Mouse (Mus musculus) T-helper 2 cell (primary cell): ENCODE results near the gene Glis3.

ENCODE experiments used
- in situ Hi-C: fragments of 300-600 bp; cut with MboI, MseI; formaldehyde crosslinking; loops from one replicate; pipeline ENCODE4 v1.15.1; 2025; ENCODE audit warnings: high pct_unique_total_duplicates

Glis3 gene

GRCm38 (mm10) chr19:28265776-28266175 is 414.1 kb downstream of the Glis3 start:
- in situ Hi-C loops, result no loop called here

- in situ Hi-C loops, result no loop called here
Measured at GRCm38 (mm10) chr19:28258907-28259675, 420.8 kb downstream of the Glis3 start.

DNA sequence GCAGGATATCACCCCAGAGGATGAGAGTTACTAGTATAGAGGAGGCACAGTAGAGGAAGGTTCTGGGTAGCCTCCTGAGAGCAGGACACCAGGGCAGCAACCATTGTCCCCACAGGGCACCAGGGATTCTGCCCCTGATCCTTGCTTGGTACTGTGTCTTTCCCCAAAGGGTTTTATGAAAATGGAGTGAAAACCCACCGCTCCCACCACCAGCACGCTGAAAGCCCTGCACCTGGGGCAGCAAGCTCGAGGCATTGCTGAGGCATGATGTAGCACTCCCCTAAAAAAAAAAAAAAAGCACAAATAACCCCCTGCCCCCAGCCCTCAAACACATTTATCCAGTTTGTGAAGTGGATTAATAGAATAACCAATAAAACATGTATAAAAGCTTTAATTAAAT is 421.4 kb downstream of the Glis3 start:
- in situ Hi-C loops, result no loop called here

DNA sequence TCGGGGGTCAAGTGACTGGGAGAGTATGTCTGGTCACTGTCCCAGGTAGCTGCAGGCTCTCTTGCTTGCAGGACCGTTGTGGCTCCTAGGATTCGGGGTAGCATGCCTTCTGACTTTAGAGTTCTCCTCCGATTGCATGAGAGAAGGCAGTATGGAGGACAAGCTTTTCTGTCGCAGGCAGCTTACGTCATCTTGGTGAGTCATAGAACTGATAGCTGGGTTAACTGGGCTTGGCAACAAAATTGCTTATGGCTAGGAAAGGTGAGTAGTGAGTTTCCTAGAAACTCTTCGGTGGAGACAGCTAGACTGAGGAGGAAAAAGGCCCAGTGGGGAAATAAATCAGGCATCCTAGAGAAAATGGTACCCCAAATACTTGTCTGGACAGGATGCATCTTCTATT is 432.5 kb downstream of the Glis3 start:
- in situ Hi-C loops, result no loop called here

DNA sequence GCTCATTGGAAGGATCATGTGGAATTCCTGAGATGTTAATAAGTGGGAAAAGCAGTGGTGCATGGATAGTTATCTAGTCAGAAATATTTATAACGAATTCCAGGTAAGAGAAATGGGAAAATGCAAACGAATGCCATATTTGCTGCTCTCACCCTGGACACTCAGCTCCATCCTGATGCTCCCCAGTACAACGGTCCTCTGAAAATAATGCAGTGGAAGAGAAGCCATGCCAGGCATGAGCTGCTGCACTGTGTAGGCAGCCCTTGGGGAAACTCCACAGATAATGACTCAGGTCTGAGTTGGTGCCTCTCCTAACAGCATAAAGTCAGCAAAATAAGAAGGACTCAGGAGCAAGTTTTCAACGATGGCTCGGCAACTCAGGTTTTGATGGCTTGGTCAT is 433.7 kb downstream of the Glis3 start:
- in situ Hi-C loops, result no loop called here

GRCm38 (mm10) chr19:28238073-28238472 is 441.8 kb downstream of the Glis3 start:
- in situ Hi-C loops, result no loop called here

DNA sequence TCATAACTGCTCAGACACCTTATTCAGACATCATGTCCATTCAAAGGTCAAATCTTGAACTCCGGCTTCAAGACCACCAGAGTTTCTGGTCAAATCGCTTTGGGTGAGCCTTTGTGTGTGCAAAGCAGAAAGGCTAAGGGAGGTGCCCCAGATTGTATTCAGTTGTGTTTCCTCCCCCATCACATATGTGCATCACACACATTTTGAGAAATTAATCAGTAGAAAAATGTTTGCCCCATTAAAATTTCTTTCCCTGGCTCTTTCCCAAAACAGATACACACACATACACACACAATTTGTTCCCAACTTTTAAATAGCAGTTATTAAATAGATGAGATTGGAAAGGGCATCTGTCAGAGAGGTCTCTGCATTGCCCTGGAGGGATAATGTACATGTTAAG is 442.3 kb downstream of the Glis3 start:
- in situ Hi-C loops, result no loop called here

GRCm38 (mm10) chr19:28235571-28235970 is 444.3 kb downstream of the Glis3 start:
- in situ Hi-C loops, result no loop called here

GRCm38 (mm10) chr19:28235096-28235495 is 444.8 kb downstream of the Glis3 start:
- in situ Hi-C loops, result no loop called here

DNA sequence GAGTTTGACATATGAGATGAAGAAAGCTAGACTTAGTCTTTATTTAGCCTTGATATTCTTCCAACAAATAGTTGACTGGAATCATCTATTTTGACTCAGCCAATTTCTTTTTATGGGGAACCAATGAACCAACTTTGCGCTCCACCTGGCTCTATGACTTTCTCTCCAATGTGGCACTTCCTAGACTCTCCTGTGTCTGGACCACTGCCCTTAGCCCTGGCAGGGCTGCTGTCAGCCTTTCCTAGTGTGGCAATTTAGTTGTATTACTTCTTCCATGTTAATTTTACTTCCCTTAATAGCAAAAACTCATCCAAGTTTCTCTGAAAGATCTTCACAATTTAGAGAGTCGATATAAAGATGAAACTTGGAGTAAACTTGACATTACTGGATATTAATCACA is 445.2 kb downstream of the Glis3 start:
- in situ Hi-C loops, result no loop called here

DNA sequence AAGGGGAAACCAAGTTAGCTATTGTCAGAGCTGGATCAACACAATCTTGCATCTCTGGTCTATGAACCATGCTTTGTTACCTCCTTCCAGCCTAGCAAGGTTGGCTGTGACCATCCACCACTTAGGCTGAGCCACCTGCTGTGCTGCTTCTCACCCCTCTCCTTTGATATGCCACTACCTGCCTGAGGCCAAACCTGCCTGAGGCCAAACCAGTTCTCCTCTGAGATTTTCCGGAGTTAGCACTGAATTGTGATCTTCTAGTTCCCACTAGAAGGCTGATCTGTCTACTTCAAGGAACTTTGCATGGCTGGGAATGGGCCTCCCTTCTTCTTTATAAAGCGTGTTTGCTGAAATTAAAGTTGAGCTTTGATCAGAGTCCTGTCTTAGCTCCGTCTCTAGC is 448.4 kb downstream of the Glis3 start:
- in situ Hi-C loops, result no loop called here

DNA sequence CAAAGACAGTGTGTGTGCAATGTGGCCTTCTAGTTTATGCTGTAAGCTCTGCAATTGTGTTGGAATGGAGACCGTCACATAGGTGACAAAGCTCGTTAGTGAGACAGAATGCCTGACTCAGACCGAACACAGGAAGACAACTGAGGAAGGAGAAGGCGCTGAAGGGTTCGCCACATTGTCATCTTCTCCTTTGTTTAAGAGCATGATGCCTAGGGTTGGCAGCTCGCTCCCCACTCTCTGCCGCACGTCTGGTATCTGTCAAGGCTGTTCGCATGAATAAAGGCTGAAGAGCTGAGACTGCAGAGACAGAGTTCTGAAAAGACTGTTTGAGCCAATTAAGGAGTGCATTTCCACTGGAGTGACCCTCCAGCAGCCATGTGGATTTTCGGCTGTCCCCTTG is 452.4 kb downstream of the Glis3 start:
- in situ Hi-C loops, result no loop called here

GRCm38 (mm10) chr19:28225651-28226050 is 454.2 kb downstream of the Glis3 start:
- in situ Hi-C loops, result no loop called here

- in situ Hi-C loops, result no loop called here
Measured at GRCm38 (mm10) chr19:28211630-28212029, 468.2 kb downstream of the Glis3 start.
